Mouse (Mus musculus): ENCODE results near the gene Kcnq1.

- no peak for TF ChIP-seq CTCF (IDR thresholded peaks at IDR 0.05; ENCODE audit: borderline replicate concordance, insufficient read depth, low read depth, low read length)
- no peak for TF ChIP-seq POLR2A (IDR thresholded peaks at IDR 0.05; ENCODE audit: borderline replicate concordance, insufficient read depth, low read length)
Measured at GRCm38 (mm10) chr7:143132815-143133214, 26.7 kb downstream of the Kcnq1 start.
